Mouse (Mus musculus) neural tube, embryonic 10.5 days (tissue): Measurements from ENCODE around the gene Stx11.

Source experiments
- DNase-seq: peaks from one replicate; pipeline ENCODE4 v3.0.0-alpha.2; 2017; ENCODE audit warnings: low spot score; ENCODE audit errors: extremely low spot score

Gene Stx11

GRCm38 (mm10) chr10:12915826-12916225 lies 48.3 kb downstream of the Stx11 start:
- DNase-seq: peak; percentile 21

GRCm38 (mm10) chr10:12914203-12914602 lies 49.9 kb downstream of the Stx11 start:
- DNase-seq: no peak

GRCm38 (mm10) chr10:12911981-12912530 lies 52.0 kb downstream of the Stx11 start:
- no peak for DNase-seq

GRCm38 (mm10) chr10:12911451-12911850 lies 52.6 kb downstream of the Stx11 start:
- no peak for DNase-seq

GRCm38 (mm10) chr10:12909891-12910290 lies 54.2 kb downstream of the Stx11 start:
- no peak for DNase-seq

- DNase-seq: no peak
Measured at GRCm38 (mm10) chr10:12909179-12909578, 54.9 kb downstream of the Stx11 start.

- no peak for DNase-seq
Measured at GRCm38 (mm10) chr10:12904140-12904528, 60.0 kb downstream of the Stx11 start.

GRCm38 (mm10) chr10:12903440-12904139 lies 60.5 kb downstream of the Stx11 start:
- no peak for DNase-seq

GRCm38 (mm10) chr10:12899901-12900300 lies 64.2 kb downstream of the Stx11 start:
- DNase-seq: no peak

- DNase-seq: no peak
Measured at GRCm38 (mm10) chr10:12893339-12893738, 70.8 kb downstream of the Stx11 start.

- no peak for DNase-seq
Measured at GRCm38 (mm10) chr10:12888373-12888772, 75.7 kb downstream of the Stx11 start.
